Mouse (Mus musculus): ENCODE measurements around the gene Asgr1.
"Not testable (repeated sequence)": the region's sequence is repeated elsewhere in the genome, so short reads cannot be mapped to it uniquely, and the experiment has no call there.

The Asgr1 gene

GRCm38 (mm10) chr11:70053898-70054570, at the start of gene Asgr1:
Gene Asgr1 (plus strand): TSS chr11:70054085.
- no peak for DNase-seq (ENCODE audit: low read depth)

- DNase-seq (ENCODE audit: low read depth) = peak; percentile 77
These were observed 48.4 kb upstream of the Asgr1 start for GRCm38 (mm10) chr11:70005521-70005920.

- DNase-seq (ENCODE audit: low read depth) = no peak
These were observed 43.9 kb upstream of the Asgr1 start for GRCm38 (mm10) chr11:70010033-70010432.

GRCm38 (mm10) chr11:70010548-70010947, 43.3 kb upstream of the Asgr1 start:
- no peak for DNase-seq (ENCODE audit: low read depth)

GRCm38 (mm10) chr11:70010961-70011360, 42.9 kb upstream of the Asgr1 start:
- DNase-seq (ENCODE audit: low read depth) = no peak

GRCm38 (mm10) chr11:70012931-70013330, 41.0 kb upstream of the Asgr1 start:
- DNase-seq (ENCODE audit: low read depth) = no peak

- DNase-seq (ENCODE audit: low read depth) = no peak
These were observed 40.5 kb upstream of the Asgr1 start for GRCm38 (mm10) chr11:70013408-70013807.

GRCm38 (mm10) chr11:70014051-70014450, 39.8 kb upstream of the Asgr1 start:
- DNase-seq (ENCODE audit: low read depth) = no peak

- DNase-seq (ENCODE audit: low read depth) = peak; percentile 81
These were observed 38.9 kb upstream of the Asgr1 start, which contains the start of gene Acadvl for GRCm38 (mm10) chr11:70014880-70015558. Gene Acadvl (minus strand): TSS chr11:70015411.

GRCm38 (mm10) chr11:70015677-70016076, 38.2 kb upstream of the Asgr1 start:
- DNase-seq (ENCODE audit: low read depth) = no peak

GRCm38 (mm10) chr11:70016177-70016576, 37.7 kb upstream of the Asgr1 start:
- DNase-seq (ENCODE audit: low read depth) = not testable (repeated sequence)

- no peak for DNase-seq (ENCODE audit: low read depth)
These were observed 37.2 kb upstream of the Asgr1 start, which contains the start of gene Dlg4 for GRCm38 (mm10) chr11:70016669-70017068. Gene Dlg4 (plus strand): TSS chr11:70016942.

- DNase-seq (ENCODE audit: low read depth) = no peak
These were observed 36.6 kb upstream of the Asgr1 start for GRCm38 (mm10) chr11:70017199-70017767.

GRCm38 (mm10) chr11:70018131-70018990, 35.5 kb upstream of the Asgr1 start:
- peak; percentile 58 for DNase-seq (ENCODE audit: low read depth)

- no peak for DNase-seq (ENCODE audit: low read depth)
These were observed 34.3 kb upstream of the Asgr1 start for GRCm38 (mm10) chr11:70019495-70020021.

- peak; percentile 59 for DNase-seq (ENCODE audit: low read depth)
These were observed 33.8 kb upstream of the Asgr1 start for GRCm38 (mm10) chr11:70020022-70020631.

- peak; percentile 82 for DNase-seq (ENCODE audit: low read depth)
These were observed 33.1 kb upstream of the Asgr1 start for GRCm38 (mm10) chr11:70020731-70021263.

GRCm38 (mm10) chr11:70021264-70022132, 32.4 kb upstream of the Asgr1 start:
- peak; percentile 94 for DNase-seq (ENCODE audit: low read depth)

GRCm38 (mm10) chr11:70023481-70024150, 30.3 kb upstream of the Asgr1 start:
- DNase-seq (ENCODE audit: low read depth) = no peak

GRCm38 (mm10) chr11:70024151-70024514, 29.8 kb upstream of the Asgr1 start:
- no peak for DNase-seq (ENCODE audit: low read depth)
